Mouse (Mus musculus) c-Kit-positive CD71-positive TER-119-negative erythroid progenitor cells, embryonic 14.5 days (primary cell): ENCODE results near the gene Cyb5rl.

Experiments used
- DNase-seq: peaks from one replicate; pipeline ENCODE4 v3.0.0-alpha.2; 2013; ENCODE audit warnings: low read depth

Gene Cyb5rl

GRCm38 (mm10) chr4:107114278-107114677, 47.5 kb downstream of the Cyb5rl start:
- DNase-seq, result no peak

GRCm38 (mm10) chr4:107117741-107118385, 51.1 kb downstream of the Cyb5rl start:
- no peak for DNase-seq

- no peak for DNase-seq
These were observed 52.3 kb downstream of the Cyb5rl start for GRCm38 (mm10) chr4:107119056-107119455.

GRCm38 (mm10) chr4:107120676-107121075, 53.9 kb downstream of the Cyb5rl start:
- DNase-seq, result no peak

GRCm38 (mm10) chr4:107121165-107121943, 54.6 kb downstream of the Cyb5rl start:
- no peak for DNase-seq

- no peak for DNase-seq
These were observed 57.6 kb downstream of the Cyb5rl start for GRCm38 (mm10) chr4:107124376-107124775.

- DNase-seq, result no peak
These were observed 58.3 kb downstream of the Cyb5rl start for GRCm38 (mm10) chr4:107125101-107125500.

GRCm38 (mm10) chr4:107126389-107126788, 59.6 kb downstream of the Cyb5rl start:
- no peak for DNase-seq

- DNase-seq, result no peak
These were observed 60.2 kb downstream of the Cyb5rl start for GRCm38 (mm10) chr4:107126891-107127524.

GRCm38 (mm10) chr4:107127901-107128669, 61.3 kb downstream of the Cyb5rl start:
- no peak for DNase-seq

GRCm38 (mm10) chr4:107129373-107129772, 62.6 kb downstream of the Cyb5rl start:
- no peak for DNase-seq

GRCm38 (mm10) chr4:107130534-107130933, 63.7 kb downstream of the Cyb5rl start:
- no peak for DNase-seq

GRCm38 (mm10) chr4:107134891-107135290, 68.1 kb downstream of the Cyb5rl start:
- no peak for DNase-seq

- no peak for DNase-seq
These were observed 68.9 kb downstream of the Cyb5rl start for GRCm38 (mm10) chr4:107135663-107136062.

- no peak for DNase-seq
These were observed 69.7 kb downstream of the Cyb5rl start for GRCm38 (mm10) chr4:107136531-107136930.
